Comparison of ENCODE assay signal across 9 mouse cellular contexts in genomic region chr11:17006526-17006925, GRCm38 (mm10). TPM values are rescaled to one million over a fixed set of nuclear protein-coding genes. Genes with fewer than 3 reads are reported as not detected.
DNase-seq lines count a peak whose midpoint lies in the region; ATAC-seq and TF ChIP-seq lines count a peak whose summit lies in the region.
"Not testable (repeated sequence)": the region's sequence is repeated elsewhere in the genome, so short reads cannot be mapped to it uniquely, and the experiment has no call there.
"Had no signal": no experiment of that assay in that cellular context is flagged by ENCODE, and none has a peak within 500 bp of the region (broad histone marks: within the 10 kb centered on the region; RNA-seq: fewer than 3 reads in every experiment).

No protein-coding gene starts in this region.

- peak; percentile 34 for DNase-seq in 416B (ENCODE audit: low read depth)
- DNase-seq in CH12.LX (ENCODE audit: extremely low read depth); spleen, adult 2 months (ENCODE audit: low read depth in 1 of 2, low spot score in 2 of 2): not testable (repeated sequence)

- H3K9ac ChIP-seq in CH12.LX (ENCODE audit: insufficient read depth, low read depth): peak overlapping the region; percentile 100
- not testable (repeated sequence) for H3K9ac ChIP-seq in liver, embryonic 12.5 days

- TF ChIP-seq POLR2A in CH12.LX (IDR thresholded peaks at IDR 0.05; ENCODE audit: low read depth, low read length); bone marrow, adult 2 months (IDR thresholded peaks at IDR 0.05; ENCODE audit: borderline replicate concordance, control insufficient read depth, low read depth, low read length); cortical plate, adult 2 months (IDR thresholded peaks at IDR 0.05; ENCODE audit: extremely low read depth, insufficient read depth, low read length); spleen, adult 2 months (IDR thresholded peaks at IDR 0.05; ENCODE audit: low read depth, low read length): not testable (repeated sequence)

- TF ChIP-seq RAD21 in CH12.LX (IDR thresholded peaks at IDR 0.05; ENCODE audit: low read depth, low read length): not testable (repeated sequence)

- H3K36me3 ChIP-seq in CH12.LX (replicated peaks in 1 of 2; ENCODE audit: control insufficient read depth in 1 of 2, insufficient read depth in 1 of 2, low read length in 1 of 2): peaks cover 8 to 14% of the 10 kb centered on the region in 2 experiments
- H3K36me3 ChIP-seq in liver, embryonic 12.5 days; macrophage (ENCODE audit: inconsistent target); spleen, adult 2 months (ENCODE audit: control insufficient read depth, insufficient read depth, low read length): not testable (repeated sequence)

- peak overlapping the region; percentile 99 for H3K4me2 ChIP-seq in CH12.LX (ENCODE audit: insufficient read depth, low read depth, poor library complexity, severe bottlenecking)
- H3K4me2 ChIP-seq in liver, embryonic 12.5 days: 0 out of 2 replicates have a peak overlapping the region, but pooled peaks have one; percentile 6

- TF ChIP-seq EP300 in CH12.LX (IDR thresholded peaks at IDR 0.05; ENCODE audit: low read length): not testable (repeated sequence)

- WGBS in bone marrow, adult 2 months: 80% methylated on average over 3 of the region's 3 CpGs
- WGBS in liver, embryonic 12.5 days (ENCODE audit: insufficient replicate concordance): 47% methylated on average over 3 of the region's 3 CpGs
- no CpG with 5 or more reads among the region's 3 CpGs for WGBS in macrophage (ENCODE audit: missing documents)
- WGBS in spleen, adult 2 months: 76% methylated on average over 3 of the region's 3 CpGs

- H3K4me3 ChIP-seq in CH12.LX (replicated peaks in 1 of 3; ENCODE audit: low read depth in 2 of 3, low read length in 2 of 3, poor library complexity in 1 of 3) (peak overlapping the region; percentile 68 to 100 (median 77)), macrophage (ENCODE audit: inconsistent target) (peak overlapping the region; percentile 77)
- peak overlapping the region; percentile 40 for H3K4me3 ChIP-seq in bone marrow, adult 2 months (replicated peaks; ENCODE audit: control insufficient read depth, low read depth, low read length)
- H3K4me3 ChIP-seq in cortical plate, adult 2 months (ENCODE audit: insufficient read depth, low read length): not testable (repeated sequence)
- peak overlapping the region; percentile 20 for H3K4me3 ChIP-seq in liver, embryonic 12.5 days
- peak overlapping the region; percentile 30 for H3K4me3 ChIP-seq in spleen, adult 2 months (ENCODE audit: extremely low read depth, insufficient read depth, insufficient read length)

- ATAC-seq in liver, embryonic 12.5 days: not testable (repeated sequence)

- H3K79me2 ChIP-seq in CH12.LX (replicated peaks; ENCODE audit: control insufficient read depth, extremely low read depth, insufficient read depth, poor library complexity, severe bottlenecking) (peaks cover 67% of the 10 kb centered on the region), macrophage (ENCODE audit: inconsistent target) (peaks cover 70% of the 10 kb centered on the region)

- not testable (repeated sequence) for H3K9me3 ChIP-seq in CH12.LX (replicated peaks; ENCODE audit: low read length); liver, embryonic 12.5 days (replicated peaks)

- not testable (repeated sequence) for H3K27me3 ChIP-seq in CH12.LX (replicated peaks); liver, embryonic 12.5 days (replicated peaks); spleen, adult 2 months (ENCODE audit: control insufficient read depth, insufficient read depth, low read length)

- in situ Hi-C loops in CH12.LX (cut with MboI; ENCODE audit: low pct_ligation_motif_present, low pct_unique_long_range_greater_than_20kb, low sequenced_read_pairs): not testable (repeated sequence)

- not testable (repeated sequence) for TF ChIP-seq CTCF in CH12.LX (conservative IDR thresholded peaks at IDR 0.05 in 1 of 2, IDR thresholded peaks at IDR 0.05 in 1 of 2; ENCODE audit: low read depth in 2 of 2, low read length in 2 of 2); bone marrow, adult 2 months (IDR thresholded peaks at IDR 0.05; ENCODE audit: control insufficient read depth, insufficient read depth, low read length); cortical plate, adult 2 months (IDR thresholded peaks at IDR 0.05; ENCODE audit: extremely low read depth, insufficient read depth, low read length); spleen, adult 2 months (IDR thresholded peaks at IDR 0.05; ENCODE audit: extremely low read depth, insufficient read depth, insufficient read length, insufficient replicate concordance)

- H3K4me1 ChIP-seq in CH12.LX (ENCODE audit: control insufficient read depth in 1 of 2, insufficient read depth in 2 of 2): peaks cover 9 to 61% of the 10 kb centered on the region in 2 experiments
- not testable (repeated sequence) for H3K4me1 ChIP-seq in bone marrow, adult 2 months (ENCODE audit: control insufficient read depth, insufficient read depth, low read length); cortical plate, adult 2 months (ENCODE audit: control insufficient read depth, insufficient read depth, low read length); spleen, adult 2 months (ENCODE audit: control insufficient read depth, insufficient read depth, insufficient read length)
- peaks cover 29% of the 10 kb centered on the region for H3K4me1 ChIP-seq in liver, embryonic 12.5 days

- dilution Hi-C loops in CH12.LX (cut with MboI; ENCODE audit: extremely low pct_ligation_motif_present, extremely low pct_unique_long_range_greater_than_20kb, low sequenced_read_pairs): not testable (repeated sequence)

- H3K27ac ChIP-seq in CH12.LX (ENCODE audit: insufficient read depth, low read depth) (peak overlapping the region; percentile 40), macrophage (peak overlapping the region; percentile 92)
- H3K27ac ChIP-seq in bone marrow, adult 2 months (ENCODE audit: control insufficient read depth, insufficient read depth, low read depth, low read length, poor library complexity): not testable (repeated sequence)
- peak overlapping the region; percentile 35; the same call in 1 of the 2 replicates for H3K27ac ChIP-seq in cortical plate, adult 2 months (ENCODE audit: insufficient read depth, low read length)
- peak overlapping the region; percentile 15; the same call in 1 of the 2 replicates for H3K27ac ChIP-seq in liver, embryonic 12.5 days
- peak overlapping the region; percentile 57; the same call in 1 of the 2 replicates for H3K27ac ChIP-seq in spleen, adult 2 months (ENCODE audit: insufficient read depth, low read length)

RNA-seq across cellular contexts. Expression of gene Cnrip1, which starts 44.9 kb away (rescaled TPM):
- total RNA-seq in CH12.LX (2012; rRNA removed) (not detected in 2 replicates), CH12.LX (2014; rRNA removed) (not detected in 2 replicates)
- polyA plus RNA-seq in CH12.LX (2012; ENCODE audit: insufficient read length, low read depth) (not detected in 2 replicates), macrophage (2018) (75.3 to 234 TPM (median 186 TPM) in 3 replicates)
- polyA plus RNA-seq in bone marrow, adult 2 months (2011; ENCODE audit: insufficient read depth, insufficient read length, low replicate concordance, missing spikeins): 3.2 and 6.2 TPM in 2 replicates
- 114 and 115 TPM in 2 replicates for polyA plus RNA-seq in cortical plate, adult 2 months (2012; rRNA removed)
- 5.7 and 6.6 TPM in 2 replicates for polyA plus RNA-seq in liver, embryonic 12.5 days (2016; fragmentation: Nextera tagmentation; extraction: Ambion mirVana)
- 100 to 1,000 TPM in 13 of 26 experiments, 10 to 100 TPM in 13; 22.6 to 546 (median 112) TPM for total RNA-seq in macrophage (2018; cell fraction: chromatin; rRNA removed)
- total RNA-seq in macrophage (2018; cell fraction: cytosol; rRNA removed): 100 to 1,000 TPM in 13 of 26 experiments, 10 to 100 TPM in 13; 26.2 to 266 (median 117) TPM
- total RNA-seq in macrophage (2018; cell fraction: nucleus; rRNA removed): 100 to 1,000 TPM in 14 of 26 experiments, 10 to 100 TPM in 12; 23.1 to 714 (median 147) TPM
- 10.2 and 12.4 TPM in 2 replicates for polyA plus RNA-seq in spleen, adult 2 months (2012; rRNA removed)
- polyA plus RNA-seq: erythroblast, embryonic 14.5 days had no signal

RNA-seq across cellular contexts. Expression of gene Plek, which starts 45.7 kb away (rescaled TPM):
- 137 and 166 TPM in 2 replicates for total RNA-seq in CH12.LX (2012; rRNA removed)
- 354 and 376 TPM in 2 replicates for total RNA-seq in CH12.LX (2014; rRNA removed)
- 223 and 229 TPM in 2 replicates for polyA plus RNA-seq in CH12.LX (2012; ENCODE audit: insufficient read length, low read depth)
- 51.3 and 72.7 TPM in 2 replicates for polyA plus RNA-seq in bone marrow, adult 2 months (2011; ENCODE audit: insufficient read depth, insufficient read length, low replicate concordance, missing spikeins)
- 6.2 and 7.2 TPM in 2 replicates for polyA plus RNA-seq in cortical plate, adult 2 months (2012; rRNA removed)
- polyA plus RNA-seq in liver, embryonic 12.5 days (2016; fragmentation: Nextera tagmentation; extraction: Ambion mirVana): 42.4 and 47.2 TPM in 2 replicates
- total RNA-seq in macrophage (2018; cell fraction: chromatin; rRNA removed): 1,000 to 10,000 TPM in 12 of 26 experiments, 100 to 1,000 TPM in 14; 136 to 4,950 (median 890) TPM
- total RNA-seq in macrophage (2018; cell fraction: cytosol; rRNA removed): 1,000 to 10,000 TPM in 10 of 26 experiments, 100 to 1,000 TPM in 16; 336 to 3,058 (median 806) TPM
- total RNA-seq in macrophage (2018; cell fraction: nucleus; rRNA removed): 1,000 to 10,000 TPM in 13 of 26 experiments, 100 to 1,000 TPM in 13; 238 to 4,489 (median 972) TPM
- polyA plus RNA-seq in macrophage (2018): 380 to 752 TPM (median 430 TPM) in 3 replicates
- 10.2 and 11.2 TPM in 2 replicates for polyA plus RNA-seq in spleen, adult 2 months (2012; rRNA removed)
- polyA plus RNA-seq: Patski had no signal

RNA-seq across cellular contexts. Expression of gene Fbxo48, which starts 55.4 kb away (rescaled TPM):
- total RNA-seq in CH12.LX (2012; rRNA removed) (5.8 and 7.0 TPM in 2 replicates), CH12.LX (2014; rRNA removed) (6.5 and 9.0 TPM in 2 replicates)
- polyA plus RNA-seq in CH12.LX (2012; ENCODE audit: insufficient read length, low read depth) (10.3 and 11.1 TPM in 2 replicates), macrophage (2018) (0.65 to 2.4 TPM (median 0.70 TPM) in 3 replicates)
- polyA plus RNA-seq in bone marrow, adult 2 months (2011; ENCODE audit: insufficient read depth, insufficient read length, low replicate concordance, missing spikeins): 1.9 and 4.9 TPM in 2 replicates
- polyA plus RNA-seq in cortical plate, adult 2 months (2012; rRNA removed): 0.57 and 0.63 TPM in 2 replicates
- 2.5 and 3.2 TPM in 2 replicates for polyA plus RNA-seq in liver, embryonic 12.5 days (2016; fragmentation: Nextera tagmentation; extraction: Ambion mirVana)
- 1 to 10 TPM in 18 of 26 experiments, under 1 TPM in 8; 0.29 to 4.9 (median 1.5) TPM for total RNA-seq in macrophage (2018; cell fraction: chromatin; rRNA removed)
- 1 to 10 TPM in 3 of 26 experiments, under 1 TPM in 23; 0.05 to 1.2 (median 0.62) TPM for total RNA-seq in macrophage (2018; cell fraction: cytosol; rRNA removed)
- total RNA-seq in macrophage (2018; cell fraction: nucleus; rRNA removed): 10 to 100 TPM in 1 of 26 experiments, 1 to 10 TPM in 15, under 1 TPM in 9, not detected in 1; 0.42 to 14.2 (median 1.3) TPM
- polyA plus RNA-seq in spleen, adult 2 months (2012; rRNA removed): 0.94 and 1.2 TPM in 2 replicates
